Mouse (Mus musculus) heart, embryonic 13.5 days (tissue): ENCODE measurements around the gene Capn1. TPM values are rescaled to one million over a fixed set of nuclear protein-coding genes. Genes with fewer than 3 reads are reported as not detected.
"Not testable (repeated sequence)": the region's sequence is repeated elsewhere in the genome, so short reads cannot be mapped to it uniquely, and the experiment has no call there.

Source experiments
- ATAC-seq: fragments of 200-750 bp; cut with Nextera tagmentation; 2 replicates; pipeline ENCODE4 v1.8.0; 2017; ENCODE audit warnings: moderate TSS enrichment; ENCODE audit not compliant: insufficient number of reproducible peaks, low FRiP score, low TSS enrichment; ENCODE audit errors: extremely low read depth
- H3K27ac ChIP-seq: fragments of 300-500 bp; sonication (generic); replicated peaks from 2 replicates; pipeline ENCODE4 v1.5.1; 2015; ENCODE audit warnings: moderate library complexity, mild to moderate bottlenecking, inconsistent platforms
- H3K27me3 ChIP-seq: fragments of 300-500 bp; sonication (generic); replicated peaks from 2 replicates; pipeline ENCODE4 v1.6.1; 2015; ENCODE audit warnings: mild to moderate bottlenecking, inconsistent platforms
- H3K36me3 ChIP-seq: fragments of 300-500 bp; sonication (generic); 2 replicates; pipeline ENCODE4 v1.6.1; 2015; ENCODE audit warnings: mild to moderate bottlenecking, inconsistent platforms
- H3K4me1 ChIP-seq: fragments of 300-500 bp; sonication (generic); 2 replicates; pipeline ENCODE4 v1.6.1; 2015; ENCODE audit warnings: inconsistent platforms
- H3K4me2 ChIP-seq: fragments of 300-500 bp; sonication (generic); 2 replicates; pipeline ENCODE4 v1.6.1; 2015; ENCODE audit warnings: inconsistent platforms, mild to moderate bottlenecking, moderate library complexity
- H3K4me3 ChIP-seq: fragments of 300-500 bp; sonication (generic); 2 replicates; pipeline ENCODE4 v1.5.1; 2015; ENCODE audit warnings: moderate library complexity, mild to moderate bottlenecking, inconsistent platforms
- H3K9ac ChIP-seq: fragments of 300-500 bp; sonication (generic); 2 replicates; pipeline ENCODE4 v1.6.1; 2015; ENCODE audit warnings: inconsistent platforms, mild to moderate bottlenecking, moderate library complexity
- H3K9me3 ChIP-seq: fragments of 300-500 bp; sonication (generic); 2 replicates; pipeline ENCODE4 v1.6.1; 2016; ENCODE audit warnings: inconsistent platforms
- WGBS: fragments of 180-500 bp; shearing (Covaris S2); methylation state at CpG from one replicate; pipeline ENCODE4 v1.1.7; 2015; ENCODE audit warnings: mixed read lengths; 5-methylcytosine and 5-hydroxymethylcytosine counted together
- polyA plus RNA-seq: library from polyadenylated mRNA; unstranded; fragments of >200 nt; fragmentation: Nextera tagmentation; extraction: Ambion mirVana; gene quantifications from 2 replicates; pipeline ENCODE4 v1.2.1, GENCODE M21; 2015

The Capn1 gene
- polyA plus RNA-seq, 1 experiment from 2014 or later = 6.0 TPM

DNA sequence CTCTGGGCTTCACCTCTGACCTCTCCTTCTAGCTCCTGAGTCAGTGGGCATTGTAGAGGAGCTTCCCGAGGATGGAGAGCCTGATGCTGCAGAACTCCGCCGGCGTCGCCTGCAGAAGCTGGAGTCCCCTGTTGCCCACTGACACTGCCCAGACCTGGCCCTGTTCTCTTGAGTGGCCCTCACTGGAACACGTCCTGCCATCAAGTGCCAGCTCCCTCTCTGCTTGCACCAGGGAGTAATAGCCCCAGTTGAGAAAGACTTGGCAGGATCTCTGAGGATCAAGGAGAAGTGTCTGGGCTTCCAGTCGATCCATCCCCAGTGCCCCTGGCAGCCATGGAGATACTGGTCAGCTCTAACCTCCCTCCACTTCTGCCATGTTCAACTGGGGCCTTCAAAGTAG lies 36.8 kb upstream of the Capn1 start:
- Histone ChIP-seq H3K27me3 (no peaks in the 10 kb centered on the region), H3K9me3 (no peaks in the 10 kb centered on the region), H3K36me3 (peaks cover 78% of the 10 kb centered on the region), H3K4me2 (no peak overlapping the region), H3K27ac (no peak overlapping the region), H3K9ac (no peak overlapping the region), H3K4me3 (no peak overlapping the region), H3K4me1 (peaks cover 35% of the 10 kb centered on the region)
- 71% methylated on average over 7 of the region's 7 CpGs for WGBS
- no peak for ATAC-seq

DNA sequence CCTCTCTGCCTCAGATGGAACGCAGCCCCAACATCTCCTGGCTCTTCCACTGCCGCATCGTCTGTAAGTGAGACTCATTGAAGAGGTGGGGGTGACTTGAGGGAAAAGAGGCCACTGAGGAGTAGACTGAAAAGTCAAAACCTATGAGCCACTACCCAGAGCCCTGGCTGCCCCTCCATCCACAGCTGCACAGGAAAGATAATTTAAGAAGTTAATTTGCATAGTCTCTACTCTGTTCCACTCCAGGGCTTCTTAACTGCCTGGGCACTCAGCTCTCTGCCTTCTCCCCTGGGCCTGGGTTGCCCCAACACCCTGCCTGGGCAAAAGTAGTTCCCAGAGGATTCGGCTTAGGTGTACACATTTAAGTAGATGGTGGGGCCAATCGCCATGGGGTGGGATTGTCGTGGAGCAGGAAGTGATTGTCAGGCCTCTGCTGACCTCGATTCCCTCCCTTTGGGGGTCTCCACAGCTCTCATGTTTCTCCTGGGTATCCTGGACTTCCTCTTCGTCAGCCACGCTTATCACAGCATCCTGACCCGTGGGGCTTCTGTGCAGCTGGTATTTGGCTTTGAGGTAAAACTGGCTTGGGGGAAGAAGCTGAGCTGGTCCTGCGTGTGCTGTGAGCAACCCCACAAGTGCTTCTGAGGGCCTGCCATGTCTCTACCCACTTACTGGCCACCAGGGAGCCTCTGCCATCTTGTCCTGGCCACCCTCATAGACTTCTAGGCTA lies 33.1 kb upstream of the Capn1 start:
- no peak for ATAC-seq
- WGBS = 81% methylated on average over 11 of the region's 11 CpGs
- Histone ChIP-seq H3K36me3 (peaks cover 58% of the 10 kb centered on the region), H3K4me1 (peaks cover 29% of the 10 kb centered on the region), H3K4me2 (no peak overlapping the region; the same call in 1 of the 2 replicates), H3K9ac (peak overlapping the region; percentile 40; the same call in 1 of the 2 replicates), H3K27ac (no peak overlapping the region), H3K9me3 (no peaks in the 10 kb centered on the region), H3K27me3 (no peaks in the 10 kb centered on the region), H3K4me3 (0 out of 2 replicates have a peak overlapping the region, but pooled peaks have one; percentile 2)

- Histone ChIP-seq H3K4me1 (peaks cover 29% of the 10 kb centered on the region), H3K27ac (peak overlapping the region; percentile 99; the same call in 1 of the 2 replicates), H3K27me3 (no peaks in the 10 kb centered on the region), H3K4me3 (peak overlapping the region; percentile 96), H3K9me3 (no peaks in the 10 kb centered on the region), H3K9ac (peak overlapping the region; percentile 96), H3K36me3 (peaks cover 48% of the 10 kb centered on the region), H3K4me2 (peak overlapping the region; percentile 99)
- no peak for ATAC-seq
- WGBS = 80% methylated on average over 8 of the region's 8 CpGs
Observed at GRCm38 (mm10) chr19:6047899-6048166, 32.1 kb upstream of the Capn1 start.

DNA sequence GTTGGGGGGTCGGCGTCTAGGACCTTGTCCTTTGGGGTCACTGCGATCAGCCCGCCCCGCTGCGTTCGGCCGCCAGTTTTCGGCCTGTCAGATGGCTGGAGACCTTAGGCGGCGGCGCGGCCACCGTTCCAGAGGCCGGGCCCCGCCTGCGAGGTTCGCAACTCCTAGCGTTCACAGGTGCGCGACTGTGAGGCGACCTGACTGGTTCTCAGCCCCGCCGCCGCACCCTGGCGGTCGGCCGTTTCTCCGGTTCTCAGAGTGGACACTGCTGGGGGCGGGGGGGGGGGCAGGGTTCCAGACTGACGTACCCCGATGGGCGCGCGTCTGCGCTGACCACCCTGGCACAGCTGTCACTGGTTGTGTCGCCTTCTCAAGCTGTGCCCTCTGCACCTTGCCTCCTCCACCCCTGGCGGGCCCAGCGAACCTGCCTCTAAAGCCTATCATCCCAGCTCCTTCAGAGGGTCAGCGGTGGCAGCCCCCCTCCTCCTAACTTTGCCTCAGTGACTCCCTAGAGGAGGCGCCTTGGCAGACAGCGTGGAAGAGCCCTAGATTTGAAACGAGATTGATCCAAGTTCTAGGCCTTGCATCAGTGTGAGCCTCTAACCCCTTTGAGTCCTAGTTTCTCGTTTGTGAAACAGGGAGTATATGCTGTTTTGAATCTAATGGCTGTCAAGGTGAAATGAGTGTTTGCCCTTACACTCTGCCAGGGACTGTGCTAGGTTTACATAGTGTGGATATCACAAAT lies 31.6 kb upstream of the Capn1 start:
- 1% methylated on average over 43 of the region's 44 CpGs for WGBS
- Histone ChIP-seq H3K4me3 (peak overlapping the region; percentile 96), H3K9ac (peak overlapping the region; percentile 96), H3K9me3 (no peaks in the 10 kb centered on the region), H3K27me3 (no peaks in the 10 kb centered on the region), H3K4me2 (peak overlapping the region; percentile 99), H3K27ac (peak overlapping the region; percentile 99), H3K36me3 (peaks cover 43% of the 10 kb centered on the region), H3K4me1 (peaks cover 29% of the 10 kb centered on the region)
- peak; percentile 19; the same call in 1 of the 2 replicates for ATAC-seq

GRCm38 (mm10) chr19:6046294-6047153 lies 30.8 kb upstream of the Capn1 start, which contains the start of gene Syvn1:
TSS of gene Syvn1 (plus strand) at chr19:6046576.
- Histone ChIP-seq H3K27ac (peak within 1 kb of the TSS; percentile 99), H3K9me3 (no peaks in the 10 kb centered on the region), H3K4me1 (peaks cover 25% of the 10 kb centered on the region), H3K36me3 (peaks cover 35% of the 10 kb centered on the region), H3K4me3 (peak within 1 kb of the TSS; percentile 96), H3K9ac (peak within 1 kb of the TSS; percentile 96), H3K4me2 (peak within 1 kb of the TSS; percentile 99), H3K27me3 (no peaks in the 10 kb centered on the region)
- under 1% methylated on average over 65 of the region's 65 CpGs for WGBS
- peak; percentile 76 for ATAC-seq

DNA sequence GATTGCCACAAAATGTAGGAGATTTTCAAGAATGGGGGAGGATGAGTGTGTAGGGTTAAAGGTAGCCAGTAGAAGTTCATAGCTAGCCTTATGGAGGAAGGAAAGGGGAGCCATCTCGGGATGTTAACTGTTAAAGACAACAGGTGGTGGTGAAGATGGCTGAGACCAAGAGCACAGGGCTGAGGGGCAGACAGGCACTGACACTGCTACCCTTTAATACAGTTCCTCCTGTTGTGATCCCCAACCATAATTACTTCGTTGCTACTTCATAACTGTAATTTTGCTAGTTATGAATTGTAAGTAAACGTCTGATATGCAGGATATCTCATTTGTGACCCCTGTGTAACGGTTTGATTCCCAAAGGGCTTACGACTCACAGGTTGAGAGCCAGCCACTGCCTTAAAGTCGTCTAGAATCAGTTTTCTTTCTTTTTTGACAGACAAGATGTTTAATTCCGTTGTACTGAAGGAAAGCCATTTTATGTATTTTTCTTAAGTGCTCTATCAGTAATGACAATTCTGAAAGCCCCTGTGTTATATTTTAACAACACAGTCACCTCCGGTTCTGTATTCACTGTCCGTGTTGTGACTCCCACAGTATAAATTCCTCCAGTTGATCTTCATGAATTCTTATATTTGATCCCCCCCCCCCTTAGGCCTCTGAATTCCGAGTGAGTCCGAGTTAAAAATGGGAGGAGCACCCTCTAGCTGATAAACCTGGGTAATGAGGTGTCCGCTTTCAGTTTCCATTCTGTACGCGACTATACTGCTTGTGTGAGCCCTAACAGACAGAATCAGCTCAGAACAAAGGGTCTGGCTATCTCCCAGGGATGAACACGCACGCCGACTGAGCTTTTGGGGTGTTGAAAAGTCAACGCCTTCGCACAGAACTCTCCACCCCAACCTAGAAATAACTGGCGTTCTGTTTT lies 29.9 kb upstream of the Capn1 start:
- Histone ChIP-seq H3K27me3 (no peaks in the 10 kb centered on the region), H3K4me2 (peak overlapping the region; percentile 99), H3K4me1 (peaks cover 25% of the 10 kb centered on the region), H3K9me3 (no peaks in the 10 kb centered on the region), H3K27ac (peak overlapping the region; percentile 99), H3K4me3 (peak overlapping the region; percentile 96), H3K36me3 (peaks cover 26% of the 10 kb centered on the region), H3K9ac (peak overlapping the region; percentile 96)
- ATAC-seq = no peak
- WGBS = 15% methylated on average over 20 of the region's 20 CpGs

GRCm38 (mm10) chr19:6044102-6044501 lies 28.4 kb upstream of the Capn1 start:
- not testable (repeated sequence) for H3K27ac ChIP-seq, ATAC-seq, H3K4me3 ChIP-seq, H3K9me3 ChIP-seq, H3K4me2 ChIP-seq, H3K27me3 ChIP-seq, H3K9ac ChIP-seq
- Histone ChIP-seq H3K4me1 (peaks cover 25% of the 10 kb centered on the region), H3K36me3 (peaks cover 11% of the 10 kb centered on the region)
- 53% methylated on average over 4 of the region's 4 CpGs for WGBS

- H3K4me3 ChIP-seq = no peak overlapping the region
- no peak overlapping the region for H3K27ac ChIP-seq
- H3K36me3 ChIP-seq = no peaks in the 10 kb centered on the region
- no peak overlapping the region for H3K4me2 ChIP-seq
- WGBS = 71% methylated on average over 9 of the region's 9 CpGs
- no peak overlapping the region; the same call in 1 of the 2 replicates for H3K9ac ChIP-seq
- no peaks in the 10 kb centered on the region for H3K9me3 ChIP-seq
- H3K4me1 ChIP-seq = peaks cover 10% of the 10 kb centered on the region
- no peak for ATAC-seq
- H3K27me3 ChIP-seq = no peaks in the 10 kb centered on the region
Observed at GRCm38 (mm10) chr19:6042293-6042692, 26.6 kb upstream of the Capn1 start.

DNA sequence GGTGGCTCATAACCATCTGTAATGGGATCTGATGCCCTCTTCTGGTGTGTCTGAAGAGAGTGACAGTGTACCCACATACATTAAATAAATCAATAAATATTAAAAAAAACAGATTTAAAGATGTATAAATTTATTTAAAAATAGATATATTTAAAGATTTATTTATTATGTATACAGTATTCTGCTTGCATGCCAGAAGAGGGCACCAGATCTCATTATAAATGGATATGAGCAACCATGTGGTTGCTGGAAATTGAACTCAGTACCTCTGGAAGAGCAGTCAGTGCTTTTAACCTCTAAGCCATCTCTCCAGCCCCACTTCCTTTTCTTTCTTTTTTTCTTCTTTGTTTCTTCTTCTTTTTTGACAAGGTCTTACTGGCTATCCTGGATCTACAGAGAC lies 24.3 kb upstream of the Capn1 start:
- no peak for ATAC-seq
- H3K27me3 ChIP-seq = no peaks in the 10 kb centered on the region
- H3K9ac ChIP-seq = no peak overlapping the region
- no peak overlapping the region for H3K4me2 ChIP-seq
- peaks cover 1% of the 10 kb centered on the region for H3K4me1 ChIP-seq
- H3K36me3 ChIP-seq = no peaks in the 10 kb centered on the region
- no peak overlapping the region for H3K27ac ChIP-seq
- no peak overlapping the region for H3K4me3 ChIP-seq
- no peaks in the 10 kb centered on the region for H3K9me3 ChIP-seq

DNA sequence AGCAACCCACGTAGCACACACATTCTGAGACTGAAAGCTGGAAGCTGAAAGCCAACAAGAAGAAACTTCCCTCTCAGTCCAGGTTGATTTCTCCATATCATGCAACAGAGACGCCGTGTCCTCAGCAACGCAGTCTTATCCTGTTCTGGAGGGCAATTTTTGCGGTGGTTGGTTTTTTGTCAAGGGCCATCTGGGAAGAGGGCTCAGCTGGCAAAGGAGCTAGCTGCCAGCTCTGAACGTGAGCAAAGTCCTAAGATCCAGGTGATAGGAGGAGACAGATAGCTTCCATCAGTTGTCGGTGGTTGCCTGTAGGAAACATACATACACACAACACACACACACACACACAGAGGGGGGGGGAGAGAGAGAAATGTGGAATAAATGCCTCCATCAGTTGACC lies 22.6 kb upstream of the Capn1 start:
- no peak overlapping the region for H3K4me3 ChIP-seq
- 71% methylated on average over 7 of the region's 7 CpGs for whole genome bisulfite sequencing
- H3K9me3 ChIP-seq = no peaks in the 10 kb centered on the region
- H3K9ac ChIP-seq = no peak overlapping the region
- H3K27ac ChIP-seq = no peak overlapping the region
- no peak for ATAC-seq
- H3K36me3 ChIP-seq = no peaks in the 10 kb centered on the region
- no peak overlapping the region for H3K4me2 ChIP-seq
- no peaks in the 10 kb centered on the region for H3K27me3 ChIP-seq
- H3K4me1 ChIP-seq = no peaks in the 10 kb centered on the region
